Comparison of ENCODE assay signal across 13 mouse cellular contexts in genomic region chr1:37386448-37386971, GRCm38 (mm10). TPM values are rescaled to one million over a fixed set of nuclear protein-coding genes. Genes with fewer than 3 reads are reported as not detected.
DNase-seq lines count a peak whose midpoint lies in the region; ATAC-seq and TF ChIP-seq lines count a peak whose summit lies in the region.
"Had no signal": no experiment of that assay in that cellular context is flagged by ENCODE, and none has a peak within 500 bp of the region (broad histone marks: within the 10 kb centered on the region; RNA-seq: fewer than 3 reads in every experiment).

No protein-coding gene starts in this region.

- DNase-seq in left cerebral cortex, adult 2 months (ENCODE audit: extremely low spot score in 1 of 2, low spot score in 2 of 2), result no peak
- DNase-seq in left cerebral cortex, postnatal 25 days (ENCODE audit: low spot score in 2 of 2), result no peak
- DNase-seq in cerebellum, adult 9-10 months, result peak; percentile 73
- DNase-seq in ovary, postnatal 14 days (ENCODE audit: low spot score), result no peak
- no peak for DNase-seq in layer of hippocampus, adult 8-10 months (ENCODE audit: low spot score in 2 of 2)
- DNase-seq: lung, adult 2 months; right cerebral cortex, postnatal 25 days had no signal

- peaks cover 57% of the 10 kb centered on the region for H3K4me1 ChIP-seq in heart, embryonic 13.5 days
- peaks cover 4% of the 10 kb centered on the region; the same call in 1 of the 2 replicates for H3K4me1 ChIP-seq in kidney, embryonic 16.5 days (ENCODE audit: insufficient read depth, low read length)
- H3K4me1 ChIP-seq: kidney, embryonic 15.5 days; limb, embryonic 15.5 days had no signal

- no peaks in the 10 kb centered on the region for H3K9me3 ChIP-seq in heart, embryonic 13.5 days
- no peaks in the 10 kb centered on the region for H3K9me3 ChIP-seq in kidney, embryonic 16.5 days (ENCODE audit: low read length)
- H3K9me3 ChIP-seq: kidney, embryonic 15.5 days; limb, embryonic 15.5 days; megakaryocyte, embryonic 14.5 days had no signal

- H3K4me3 ChIP-seq in left cerebral cortex, adult 2 months, result no peak overlapping the region
- H3K4me3 ChIP-seq in heart, embryonic 13.5 days, result no peak overlapping the region
- no peak overlapping the region for H3K4me3 ChIP-seq in kidney, embryonic 16.5 days (ENCODE audit: low read length)
- H3K4me3 ChIP-seq: kidney, embryonic 15.5 days; limb, embryonic 15.5 days; megakaryocyte, embryonic 14.5 days had no signal

- peak; percentile 49; the same call in 1 of the 2 replicates for ATAC-seq in heart, embryonic 13.5 days (ENCODE audit: extremely low read depth, insufficient number of reproducible peaks, low FRiP score, low TSS enrichment)
- ATAC-seq in kidney, embryonic 16.5 days (ENCODE audit: low FRiP score, low TSS enrichment), result no peak
- ATAC-seq: forebrain, embryonic 16.5 days had no signal

- H3K27me3 ChIP-seq in heart, embryonic 13.5 days (replicated peaks), result no peaks in the 10 kb centered on the region
- H3K27me3 ChIP-seq in kidney, embryonic 16.5 days (ENCODE audit: insufficient read depth, low read length), result no peaks in the 10 kb centered on the region
- H3K27me3 ChIP-seq: kidney, embryonic 15.5 days; limb, embryonic 15.5 days; megakaryocyte, embryonic 14.5 days had no signal

- WGBS in heart, embryonic 13.5 days, result 26% methylated on average over 7 of the region's 7 CpGs
- 84% methylated on average over 7 of the region's 7 CpGs for WGBS in kidney, embryonic 16.5 days

- TF ChIP-seq CTCF in left cerebral cortex, adult 2 months (IDR thresholded peaks at IDR 0.05), result no peak

- intact Hi-C loops in left cerebral cortex, adult 2 months (cut with DNase I), result no loop called here
- intact Hi-C loops in left cerebral cortex, postnatal 25 days (cut with DNase I), result no loop called here

- H3K27ac ChIP-seq in left cerebral cortex, adult 2 months, result 0 out of 2 replicates have a peak overlapping the region, but pooled peaks have one; percentile 9
- H3K27ac ChIP-seq in heart, embryonic 13.5 days (replicated peaks), result peak overlapping the region; percentile 92
- H3K27ac ChIP-seq in kidney, embryonic 16.5 days (ENCODE audit: low read length), result no peak overlapping the region
- H3K27ac ChIP-seq: kidney, embryonic 15.5 days; limb, embryonic 15.5 days had no signal

- peak overlapping the region; percentile 50; the same call in 1 of the 2 replicates for H3K9ac ChIP-seq in heart, embryonic 13.5 days
- H3K9ac ChIP-seq in kidney, embryonic 16.5 days (replicated peaks; ENCODE audit: low read length), result no peak overlapping the region
- H3K9ac ChIP-seq: kidney, embryonic 15.5 days; limb, embryonic 15.5 days had no signal

- H3K4me2 ChIP-seq in heart, embryonic 13.5 days, result no peak overlapping the region
- no peak overlapping the region for H3K4me2 ChIP-seq in kidney, embryonic 16.5 days (replicated peaks; ENCODE audit: low read depth, low read length)
- H3K4me2 ChIP-seq: kidney, embryonic 15.5 days; limb, embryonic 15.5 days had no signal

- H3K36me3 ChIP-seq in heart, embryonic 13.5 days, result peaks cover 29% of the 10 kb centered on the region
- no peaks in the 10 kb centered on the region for H3K36me3 ChIP-seq in kidney, embryonic 16.5 days (ENCODE audit: insufficient read depth, low read length)
- H3K36me3 ChIP-seq: kidney, embryonic 15.5 days had no signal

RNA-seq across cellular contexts. Expression of gene Coa5, which starts 43.4 kb away (rescaled TPM):
- total RNA-seq in left cerebral cortex, adult 2 months (2021), result 10 to 100 TPM; 63.5 to 64.2 TPM
- 10 to 100 TPM; 58.0 to 62.3 TPM for total RNA-seq in left cerebral cortex, postnatal 25 days (2021)
- 56.8 and 60.0 TPM in 2 replicates for polyA plus RNA-seq in heart, embryonic 13.5 days (2015; fragmentation: Nextera tagmentation; extraction: Ambion mirVana)
- total RNA-seq in layer of hippocampus, adult 8-10 months (2022), result 10 to 100 TPM; 61.1 to 67.4 (median 63.8) TPM
- 59.9 and 60.1 TPM in 2 replicates for polyA plus RNA-seq in kidney, embryonic 16.5 days (2015; fragmentation: Nextera tagmentation; extraction: Ambion mirVana)

RNA-seq across cellular contexts. Expression of gene Unc50, which starts 43.4 kb away (rescaled TPM):
- 10 to 100 TPM; 55.5 to 59.7 TPM for total RNA-seq in left cerebral cortex, adult 2 months (2021)
- 10 to 100 TPM; 57.3 to 63.6 TPM for total RNA-seq in left cerebral cortex, postnatal 25 days (2021)
- 75.9 and 86.4 TPM in 2 replicates for polyA plus RNA-seq in heart, embryonic 13.5 days (2015; fragmentation: Nextera tagmentation; extraction: Ambion mirVana)
- 10 to 100 TPM; 50.1 to 60.1 (median 56.9) TPM for total RNA-seq in layer of hippocampus, adult 8-10 months (2022)
- 128 and 144 TPM in 2 replicates for polyA plus RNA-seq in kidney, embryonic 16.5 days (2015; fragmentation: Nextera tagmentation; extraction: Ambion mirVana)
